Mouse (Mus musculus) frontal cortex, postnatal 14 days (tissue): ENCODE measurements around the gene Ikzf2.

Source experiments
- DNase-seq, 2 experiments: peaks; one replicate each; pipeline ENCODE4 v3.0.0; 2022; ENCODE audit warnings: low spot score in 2 of 2

The Ikzf2 gene

DNA sequence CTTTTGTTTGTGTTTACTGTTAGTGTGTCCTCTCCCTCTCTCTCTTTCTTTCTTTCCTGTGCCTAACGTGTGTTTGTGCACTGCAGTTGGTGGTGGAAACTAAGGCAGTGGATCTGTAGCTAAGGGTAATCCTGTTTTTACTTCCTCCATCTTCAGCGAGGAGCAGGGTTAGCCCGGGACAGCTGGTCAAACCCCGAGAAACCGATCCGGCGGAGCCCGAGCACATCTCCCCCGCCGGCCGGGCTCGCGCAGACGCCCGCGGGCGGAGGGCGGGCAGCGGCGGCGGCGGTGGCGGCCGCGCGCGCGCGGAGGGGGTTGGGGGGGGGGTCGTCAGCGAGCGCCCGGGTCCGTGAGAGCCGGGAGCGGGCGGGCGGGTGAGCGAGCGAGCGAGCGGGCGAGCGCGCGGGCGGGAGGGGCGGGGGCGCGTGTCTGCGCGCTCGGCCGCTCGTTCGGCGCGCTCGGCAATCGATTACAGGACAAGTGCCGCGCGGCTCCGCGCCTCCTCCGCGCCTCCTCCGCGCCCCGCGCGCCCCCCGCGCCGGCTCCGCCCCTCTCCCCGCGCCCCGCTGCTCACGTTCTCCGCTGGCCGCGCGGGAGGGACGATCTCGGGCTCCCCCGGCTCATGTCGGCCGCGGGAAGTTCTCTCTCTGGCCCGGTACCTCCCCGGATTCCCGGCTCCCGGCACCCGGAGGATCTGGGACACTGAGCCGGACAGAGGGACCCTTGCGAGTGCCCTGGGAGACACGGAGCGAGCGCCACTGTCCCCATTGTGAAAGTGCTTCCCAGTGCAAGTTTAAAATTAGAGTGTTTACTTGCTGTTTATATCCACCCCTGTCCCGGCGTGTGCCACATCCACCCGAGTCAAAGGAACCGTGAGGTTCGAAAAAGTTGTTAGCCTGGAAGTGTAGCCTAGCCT lies at the start of gene Ikzf2:
Ikzf2 (minus strand) TSS at position 170 of the 916 bp plus-strand sequence.
- DNase-seq = peak; percentile 49 to 53

DNA sequence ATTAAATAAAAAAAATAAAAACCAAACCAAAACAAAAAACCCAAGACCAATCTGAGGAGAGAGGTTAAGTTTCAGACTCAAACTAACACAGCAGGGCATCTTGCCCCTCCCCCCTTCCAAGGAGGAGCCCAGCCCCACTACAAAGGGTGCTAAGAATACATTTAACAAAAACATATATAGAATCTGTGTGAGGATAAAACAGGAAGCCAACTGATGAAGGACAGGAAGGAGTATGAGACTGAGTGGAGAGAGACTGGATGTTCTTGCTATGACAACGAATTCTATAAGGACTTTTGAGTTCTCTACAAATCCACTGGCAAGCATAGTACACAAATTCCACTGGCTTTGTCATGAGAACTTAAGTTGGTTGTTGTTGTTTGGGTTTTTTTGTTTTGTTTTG lies 42.7 kb upstream of the Ikzf2 start:
- DNase-seq = no peak

DNA sequence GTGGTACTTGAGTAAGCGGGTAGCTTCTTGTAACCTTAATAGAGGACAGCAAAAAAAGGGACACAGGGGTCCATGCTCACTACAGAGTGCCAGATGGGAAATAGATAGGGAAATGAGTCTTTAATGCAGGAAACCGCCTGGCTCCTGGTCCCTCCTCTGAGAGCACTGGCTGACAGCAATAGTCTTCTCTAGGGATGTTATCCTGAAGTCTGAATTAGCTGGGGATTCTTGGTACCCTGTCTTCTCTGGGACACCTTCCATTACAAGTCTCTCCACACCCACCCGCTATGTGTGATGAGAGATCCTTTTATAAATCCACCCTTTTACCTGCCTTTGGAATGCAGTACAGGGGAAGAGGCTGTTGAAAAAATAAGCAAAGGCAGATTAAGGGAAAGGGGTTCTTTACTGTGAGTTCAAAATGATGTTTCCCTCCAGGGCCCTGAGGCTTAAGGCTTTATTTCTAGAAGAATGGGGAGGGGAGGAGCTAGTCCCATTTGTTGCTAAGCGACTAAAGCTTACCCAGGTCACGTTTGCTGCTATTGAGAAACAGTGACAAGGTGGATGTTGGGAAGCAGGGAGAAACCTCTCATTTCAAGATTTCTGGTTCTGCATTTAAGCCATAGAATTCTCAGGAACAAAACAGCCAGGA lies 42.1 kb upstream of the Ikzf2 start:
- no peak for DNase-seq

DNA sequence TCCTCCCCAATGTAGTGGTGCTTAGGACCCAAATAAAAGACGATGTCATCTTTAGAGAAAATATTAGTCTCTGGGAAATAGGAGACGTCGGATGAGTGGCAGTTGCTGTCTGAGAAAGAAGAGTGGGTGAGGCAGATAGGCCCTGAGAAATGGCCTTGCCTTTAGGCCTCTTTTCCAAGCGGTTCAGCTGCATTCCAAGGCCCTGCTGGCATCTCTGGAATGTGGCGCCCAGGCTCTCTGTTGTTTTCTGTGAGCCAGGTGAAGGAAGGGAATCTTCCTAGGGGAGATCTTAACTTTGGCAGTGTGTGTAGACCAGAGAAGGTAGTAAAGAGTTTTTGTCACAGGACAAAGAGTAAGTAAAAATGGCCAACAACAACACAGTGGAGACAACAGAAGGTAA lies 40.9 kb upstream of the Ikzf2 start:
- DNase-seq = no peak

DNA sequence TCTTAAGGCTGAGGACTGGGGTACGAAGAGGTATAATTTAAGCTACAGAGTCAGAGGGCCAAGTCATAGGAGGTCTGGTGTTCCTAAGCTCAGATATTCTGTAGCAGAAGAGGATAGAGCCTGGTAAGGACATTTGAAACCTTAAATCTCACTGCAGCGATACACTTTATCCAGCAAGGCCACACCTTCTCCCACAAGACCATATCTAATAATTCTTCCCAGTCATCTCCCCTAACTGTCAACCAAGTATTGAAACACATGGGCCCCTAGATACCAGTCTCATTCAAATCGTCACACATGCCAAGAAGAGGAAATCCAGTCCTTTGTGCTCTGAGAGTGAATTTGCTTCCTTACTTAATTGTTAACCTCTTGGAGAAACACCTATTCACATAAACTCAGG lies 30.1 kb upstream of the Ikzf2 start:
- no peak for DNase-seq

DNA sequence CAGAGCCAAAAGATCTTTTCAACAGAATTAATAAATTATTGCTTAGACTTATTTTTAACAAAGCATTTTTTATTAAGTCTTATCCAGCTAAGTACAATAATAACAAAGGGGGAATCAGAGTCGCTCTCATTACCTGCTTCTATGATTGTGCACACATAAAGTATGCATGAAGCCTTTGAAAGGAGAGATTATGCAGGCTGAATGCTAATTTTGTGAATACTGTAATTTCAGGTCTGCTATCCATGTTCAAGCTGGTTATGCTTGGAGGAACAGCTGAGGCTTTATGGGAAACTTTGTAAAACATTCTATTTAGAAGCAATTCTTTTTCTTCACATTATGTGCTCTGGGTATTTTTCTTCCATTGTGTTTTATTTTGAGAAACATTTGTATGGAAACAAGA lies 21.5 kb upstream of the Ikzf2 start:
- DNase-seq = no peak

DNA sequence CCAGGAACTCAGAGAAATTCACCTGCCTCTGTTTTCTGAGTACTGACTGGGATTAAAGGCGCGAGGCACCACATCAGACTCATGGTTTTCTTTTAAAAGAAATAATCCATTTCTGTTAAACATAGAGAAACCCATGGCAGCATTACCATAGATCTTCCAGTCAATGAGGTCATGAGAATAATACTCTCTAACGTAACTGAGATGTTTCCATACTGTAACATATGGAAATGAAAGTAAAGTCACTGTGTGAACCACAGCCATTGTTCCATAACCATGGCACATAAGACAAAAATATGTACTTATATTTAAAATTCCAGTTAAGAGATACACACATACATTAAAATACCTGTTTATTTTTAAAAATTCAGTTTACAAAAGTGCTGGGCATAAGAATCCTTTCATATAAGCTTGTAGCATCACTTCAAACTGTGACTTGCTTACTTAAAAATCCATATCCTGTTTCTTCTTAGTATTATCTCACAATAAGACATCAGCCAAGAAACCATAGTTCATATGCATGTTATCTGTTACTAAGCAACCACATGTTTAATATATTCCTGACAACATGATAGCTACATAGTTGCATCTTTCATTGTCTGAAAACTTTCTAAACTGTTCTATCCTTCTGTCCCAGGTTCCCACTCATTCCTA lies 16.6 kb upstream of the Ikzf2 start:
- DNase-seq = no peak

DNA sequence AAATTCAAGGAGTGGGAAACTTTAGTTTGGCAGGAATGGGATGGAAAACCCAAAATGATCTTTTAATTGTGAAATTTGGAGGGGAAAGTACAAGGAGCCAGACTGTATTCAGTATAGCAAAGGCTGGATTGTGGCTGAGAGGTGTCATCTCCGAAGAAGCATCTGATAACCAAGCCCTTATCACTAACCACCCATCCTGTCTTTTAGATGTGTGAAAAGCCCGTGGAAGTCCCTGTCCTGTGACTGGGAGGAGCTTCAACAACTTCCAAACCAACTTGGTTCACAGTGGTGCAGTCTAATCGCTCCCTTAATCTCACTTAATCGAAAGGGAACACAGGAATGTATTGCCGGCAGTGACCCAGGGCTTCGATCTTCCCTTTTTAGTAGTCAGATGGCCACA lies 4.9 kb upstream of the Ikzf2 start:
- DNase-seq = no peak

DNA sequence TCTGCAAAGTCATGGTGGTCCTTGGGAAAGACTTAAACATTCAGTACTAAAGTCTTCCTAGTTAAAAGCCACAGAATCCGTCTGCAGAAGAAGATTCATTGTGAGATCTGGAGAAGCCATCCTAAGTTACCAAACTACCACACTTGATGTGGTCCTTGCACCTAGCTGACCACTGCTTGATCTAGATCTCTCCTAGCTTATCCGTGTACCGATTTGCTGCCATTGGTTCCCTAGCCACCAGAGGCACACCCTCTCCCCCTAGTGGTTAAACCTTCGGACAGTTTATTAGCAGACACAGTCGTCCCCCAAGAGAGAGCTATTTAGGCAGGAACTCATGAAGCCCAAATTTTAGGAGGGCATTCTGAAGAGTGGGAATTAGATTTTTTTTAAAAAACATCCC lies 1.9 kb upstream of the Ikzf2 start:
- peak; percentile 9 to 32 for DNase-seq

DNA sequence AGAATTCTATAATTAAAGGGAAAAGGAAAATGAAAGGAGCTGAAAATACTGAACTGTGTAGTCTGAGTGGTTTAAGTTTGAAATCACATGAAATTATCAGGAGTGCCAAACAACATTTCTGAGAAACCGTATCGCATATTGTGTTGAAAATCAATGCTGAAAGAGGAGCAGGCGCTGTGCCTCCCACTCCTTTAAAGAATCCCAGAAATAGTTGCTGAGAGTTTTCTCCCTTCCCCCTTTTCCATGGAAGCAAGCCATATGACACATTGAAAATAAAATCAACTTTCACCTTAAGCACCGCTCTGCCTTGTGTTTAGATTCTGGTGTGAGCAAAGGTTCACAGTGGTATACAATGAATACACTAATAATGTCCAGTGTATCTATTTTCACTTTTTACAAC lies 1.1 kb upstream of the Ikzf2 start:
- no peak for DNase-seq

DNA sequence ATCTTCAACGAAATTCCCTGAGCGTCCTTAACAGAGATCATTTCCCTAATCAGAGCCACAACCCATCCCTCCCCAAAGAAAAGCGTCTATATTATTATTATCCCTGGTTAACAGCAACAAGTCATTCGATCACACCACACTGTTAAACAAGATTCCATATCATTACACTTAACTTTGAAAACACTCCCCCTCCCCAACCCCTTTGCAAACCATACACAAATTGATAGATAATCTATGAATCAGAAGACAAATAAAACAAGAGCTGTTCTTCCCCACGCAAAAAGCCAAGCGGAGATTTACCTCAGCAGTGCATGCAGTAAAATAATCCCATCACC lies 337 bp downstream of the Ikzf2 start:
- no peak for DNase-seq

DNA sequence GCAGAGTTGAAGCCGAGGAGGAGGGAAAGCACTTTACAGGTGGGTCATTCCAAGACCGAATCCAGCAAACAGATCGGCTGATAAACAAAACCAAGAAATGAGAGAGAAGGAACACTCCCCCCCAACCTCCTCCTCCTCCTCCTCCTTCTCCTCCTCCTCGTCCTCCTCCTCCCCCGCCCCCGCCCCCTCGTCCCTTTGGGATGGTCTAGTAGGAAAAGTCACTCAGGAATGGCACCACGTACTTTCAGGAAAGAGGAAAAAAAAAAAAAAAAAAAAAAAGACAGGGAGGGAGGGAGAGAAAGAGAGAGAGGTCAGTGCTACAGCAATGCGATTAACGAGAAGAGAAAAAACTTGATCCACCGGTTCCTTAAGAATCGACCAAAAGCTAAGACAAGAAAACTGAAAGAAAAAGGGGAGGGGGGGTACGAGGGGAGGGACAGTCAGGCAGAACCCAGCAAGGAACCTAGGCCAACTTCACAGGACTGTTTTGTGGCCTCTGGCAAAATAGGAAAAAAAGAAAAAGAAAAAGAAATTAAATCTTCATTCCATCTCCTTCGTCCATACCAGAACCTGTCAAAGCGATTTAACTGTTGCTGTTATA lies 1.1 kb downstream of the Ikzf2 start:
- no peak for DNase-seq

DNA sequence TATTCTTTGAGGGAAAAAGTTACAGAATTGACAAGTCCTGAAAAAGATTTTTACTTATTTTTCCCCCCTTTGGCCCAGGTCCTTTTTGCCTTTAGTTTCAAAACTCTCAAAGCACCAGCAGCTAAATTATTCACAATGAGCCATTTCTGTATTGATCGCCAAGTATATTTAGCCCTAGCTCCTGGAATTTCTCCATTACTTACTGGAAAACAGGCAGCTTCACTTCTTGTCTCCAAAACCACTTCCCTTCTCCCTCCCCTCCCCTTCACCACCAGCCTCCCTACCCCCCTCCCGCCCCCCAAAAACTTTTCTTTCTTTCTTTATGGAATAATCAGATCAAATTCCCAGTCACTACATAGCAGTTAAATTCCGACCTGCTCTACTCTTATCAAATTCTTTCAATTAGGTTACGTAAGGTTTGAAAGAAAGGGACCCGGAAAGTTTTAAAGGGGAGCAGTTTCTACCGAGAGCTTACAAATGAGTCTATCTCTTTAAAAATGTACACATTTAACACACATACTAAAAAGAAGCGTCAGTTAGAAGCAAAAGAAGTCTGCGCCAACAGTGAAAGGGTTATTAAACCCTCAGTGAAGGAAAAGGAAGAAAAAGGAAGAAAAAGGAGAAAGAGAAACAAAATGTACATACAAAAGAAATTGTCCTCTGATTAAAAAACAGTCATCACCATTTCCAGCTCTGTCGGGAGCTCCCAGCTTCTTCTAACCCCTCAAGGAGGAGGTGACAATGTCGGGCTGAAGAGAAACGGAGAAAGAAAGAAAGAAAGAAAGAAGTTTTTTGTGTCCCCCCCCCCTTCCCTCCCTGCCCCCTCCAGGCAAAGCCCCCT lies 1.8 kb downstream of the Ikzf2 start:
- DNase-seq = no peak

DNA sequence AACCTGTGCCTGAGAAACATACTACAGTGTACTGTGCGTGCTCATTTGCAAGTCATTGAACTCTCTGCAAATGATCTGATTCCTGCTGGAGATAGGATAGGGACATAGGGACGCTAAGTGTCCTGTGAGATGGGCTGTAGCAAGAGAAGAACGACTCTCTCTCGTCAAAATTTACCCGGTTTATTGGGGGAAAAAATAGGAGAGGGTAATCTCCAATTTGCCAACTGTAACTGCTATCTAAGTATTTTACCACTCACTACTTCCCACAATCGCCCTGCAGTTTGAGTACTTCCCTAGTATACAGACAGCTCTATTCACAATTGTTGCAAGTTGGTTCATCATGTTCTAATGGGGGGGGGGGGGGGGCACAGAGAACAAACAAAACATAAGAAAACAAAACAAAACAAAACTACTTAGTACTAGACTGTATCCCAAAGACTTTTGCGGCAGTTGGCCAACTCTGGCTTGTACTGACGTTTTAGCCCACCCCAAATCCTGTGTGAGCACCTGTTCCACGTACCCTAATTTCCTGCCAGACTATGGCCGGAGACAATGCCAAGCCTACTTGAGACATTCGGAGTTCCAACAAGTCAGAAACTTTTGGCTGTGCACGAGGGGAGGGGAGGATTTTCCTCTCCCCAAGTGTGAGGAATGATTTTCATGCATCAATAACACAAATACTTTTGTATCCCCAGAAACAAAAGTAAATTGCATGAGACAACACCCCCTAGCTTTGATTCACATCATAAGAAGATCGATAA lies 2.6 kb downstream of the Ikzf2 start:
- no peak for DNase-seq

DNA sequence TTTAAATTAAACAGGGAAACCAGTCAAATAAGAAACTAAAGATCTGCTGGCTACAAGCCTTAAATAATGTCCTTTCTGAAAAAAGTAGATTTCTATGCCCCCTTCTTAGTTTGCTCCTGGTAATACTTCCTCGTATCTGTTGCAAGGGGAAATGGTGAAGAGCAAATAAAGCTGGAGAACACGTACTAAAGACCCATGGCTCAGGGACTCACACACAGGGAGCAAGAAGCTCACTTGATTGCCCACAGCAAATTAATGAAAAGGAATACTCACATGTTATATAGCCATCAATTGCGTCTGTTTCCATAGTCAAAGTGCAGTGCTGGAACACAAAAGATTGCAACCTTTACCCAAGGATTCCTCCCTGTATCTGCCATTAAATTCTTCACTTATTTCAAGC lies 3.2 kb downstream of the Ikzf2 start:
- no peak for DNase-seq

DNA sequence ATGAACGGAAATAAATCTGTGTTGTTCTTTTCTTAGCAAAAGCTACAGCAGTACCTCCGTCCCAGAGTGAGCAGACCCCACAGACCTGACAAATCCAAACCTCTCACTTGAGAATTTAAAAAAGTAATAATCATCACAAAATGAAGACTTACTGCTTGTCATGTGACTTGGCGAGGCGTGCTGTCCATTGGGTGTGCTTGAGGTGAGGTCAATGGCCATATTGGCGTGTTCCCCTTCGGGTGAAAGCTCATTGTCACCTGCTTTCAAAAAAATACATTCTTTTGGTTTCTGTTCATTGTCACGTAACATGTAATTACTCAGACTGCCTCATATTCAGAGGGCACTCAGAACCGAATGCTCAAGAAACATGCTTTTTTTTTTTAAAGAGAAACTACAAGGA lies 4.0 kb downstream of the Ikzf2 start:
- DNase-seq = no peak

DNA sequence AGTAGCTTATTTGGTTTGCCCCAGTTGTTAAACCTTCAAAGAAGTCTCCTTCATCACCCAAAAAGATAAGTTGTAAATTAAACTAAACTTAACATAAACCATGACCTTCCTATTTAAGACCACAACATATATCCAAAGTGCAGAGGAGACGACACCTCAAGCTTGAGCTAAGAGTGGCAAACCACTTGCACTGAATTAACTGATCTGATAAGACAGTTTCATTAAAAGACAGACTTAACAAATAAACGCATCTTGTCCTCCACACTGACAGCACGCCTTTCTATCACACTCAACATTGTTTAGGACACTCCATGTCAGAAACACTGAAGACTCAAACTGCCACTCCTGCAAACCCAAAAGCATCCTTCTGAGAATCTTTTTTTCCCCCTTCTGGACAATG lies 4.8 kb downstream of the Ikzf2 start:
- DNase-seq = no peak

DNA sequence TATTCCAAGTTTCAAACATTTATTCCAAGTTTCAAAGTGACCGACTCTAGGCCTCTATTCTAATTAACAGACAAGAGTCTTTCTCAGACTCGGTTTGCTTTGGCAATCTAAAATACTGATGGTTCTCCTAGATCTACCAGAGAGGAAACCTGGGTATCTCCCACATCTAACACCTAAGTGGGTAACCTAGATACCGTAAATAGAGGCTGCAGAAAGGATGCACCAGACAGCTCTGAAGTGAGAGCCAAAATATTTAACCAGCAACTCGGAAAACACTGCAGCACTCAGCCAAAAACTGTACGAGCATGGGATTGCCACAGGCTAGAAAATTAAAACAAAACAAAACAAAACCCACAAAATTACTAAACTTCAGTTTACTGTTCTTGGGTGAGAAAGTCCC lies 6.0 kb downstream of the Ikzf2 start:
- no peak for DNase-seq

DNA sequence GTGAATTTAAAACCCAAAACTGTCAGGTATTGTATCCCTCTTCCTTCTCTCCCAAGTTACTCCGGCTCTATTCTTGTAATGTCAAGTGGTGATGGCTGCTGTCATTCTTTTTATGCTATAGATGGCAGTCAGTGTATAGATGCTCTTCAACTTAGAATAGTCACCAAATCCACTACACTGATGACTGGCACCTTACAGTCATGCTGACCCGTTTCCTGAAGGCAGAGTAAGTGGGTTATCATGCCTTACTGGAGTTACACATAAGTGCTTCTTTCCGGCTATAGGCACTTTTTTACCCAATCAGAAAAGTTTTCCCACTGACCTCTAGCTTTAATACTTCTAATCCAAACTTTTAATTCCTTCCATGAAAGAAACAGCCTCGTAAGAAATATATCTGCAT lies 6.5 kb downstream of the Ikzf2 start:
- DNase-seq = no peak

DNA sequence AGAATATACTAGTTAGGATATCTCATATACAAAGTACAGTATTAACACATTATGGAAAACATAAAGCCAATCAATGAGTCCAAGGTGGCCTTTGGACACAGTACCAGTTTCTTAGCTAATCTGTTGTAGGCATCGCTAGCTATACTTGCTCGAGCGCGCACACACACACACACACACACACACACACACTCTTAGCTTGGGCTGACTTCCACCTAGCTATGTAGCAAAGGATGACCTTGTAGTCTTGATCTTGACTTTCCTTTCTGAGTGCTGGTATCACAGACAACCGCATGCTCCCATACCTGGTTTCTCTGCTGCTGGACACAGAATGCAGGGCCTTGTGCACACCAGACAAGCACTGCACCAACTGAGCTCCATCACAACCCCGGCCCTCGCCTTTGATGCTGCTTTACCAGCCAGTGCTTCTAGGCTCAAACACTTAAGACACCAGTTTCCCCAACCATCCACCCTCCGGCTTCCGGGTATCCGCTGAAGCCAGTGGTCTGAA lies 17.1 kb downstream of the Ikzf2 start:
- DNase-seq = no peak

DNA sequence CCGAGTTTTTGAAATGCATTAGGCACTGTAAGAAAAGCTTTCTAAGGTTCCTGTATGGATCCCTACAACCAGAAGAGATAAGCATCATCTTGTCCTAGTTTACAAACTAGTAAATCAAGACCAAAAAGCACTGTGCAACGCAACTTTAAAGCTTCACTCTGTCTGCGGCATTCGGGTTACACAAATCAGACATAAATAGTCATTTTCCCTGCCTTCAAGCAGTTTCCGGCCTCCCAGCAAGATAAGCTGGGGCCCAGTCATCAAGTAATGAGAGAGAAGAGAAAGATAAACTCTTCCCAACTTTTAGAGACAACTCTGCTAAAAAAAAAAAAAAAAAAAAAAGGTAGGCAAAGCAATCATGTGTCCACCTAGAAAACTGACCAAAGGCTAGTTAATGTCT lies 19.6 kb downstream of the Ikzf2 start:
- no peak for DNase-seq
